Mouse (Mus musculus) myocyte (in vitro differentiated cells): Measurements from ENCODE around the gene Hipk3. TPM values are rescaled to one million over a fixed set of nuclear protein-coding genes. Genes with fewer than 3 reads are reported as not detected.

ENCODE experiments used
- H3K27me3 ChIP-seq: one replicate; pipeline ENCODE4 v1.6.1; 2011; ENCODE audit not compliant: control insufficient read depth, insufficient read depth, insufficient read length
- H3K36me3 ChIP-seq: one replicate; pipeline ENCODE4 v1.6.1; 2011; ENCODE audit not compliant: control insufficient read depth, insufficient read depth
- H3K4me2 ChIP-seq: one replicate; pipeline ENCODE4 v1.6.1; 2011; ENCODE audit warnings: low read depth, control low read depth
- H3K4me3 ChIP-seq: one replicate; pipeline ENCODE4 v1.5.1; 2011; ENCODE audit warnings: mild to moderate bottlenecking, control low read depth, moderate library complexity
- H3K79me2 ChIP-seq: one replicate; pipeline ENCODE4 v1.6.1; 2011; ENCODE audit not compliant: control insufficient read depth, insufficient read depth
- H3ac ChIP-seq: one replicate; pipeline ENCODE4 v1.6.1; 2011; ENCODE audit not compliant: control insufficient read depth, insufficient read length
- CEBPB ChIP-seq: IDR thresholded peaks from 2 replicates; pipeline ENCODE4 v1.6.1; 2011; ENCODE audit warnings: mild to moderate bottlenecking, moderate library complexity; ENCODE audit not compliant: poor library complexity, insufficient read depth, severe bottlenecking
- E2F4 ChIP-seq: IDR thresholded peaks from one replicate; pipeline ENCODE4 v1.6.1; 2011; ENCODE audit warnings: mild to moderate bottlenecking, control low read depth, moderate library complexity; ENCODE audit not compliant: insufficient read depth
- MAX ChIP-seq: IDR thresholded peaks from one replicate; pipeline ENCODE4 v1.6.1; 2011; ENCODE audit warnings: low read depth, mild to moderate bottlenecking, control low read depth
- MYOD1 ChIP-seq, 3 experiments: IDR thresholded peaks; one replicate each; pipeline ENCODE4 v1.6.1; 2011; ENCODE audit warnings: control low read depth in 2 of 3, low read depth in 2 of 3, mild to moderate bottlenecking in 2 of 3, moderate library complexity in 1 of 3; ENCODE audit not compliant: insufficient read length in 2 of 3, control insufficient read depth in 1 of 3
- MYOG ChIP-seq, 3 experiments: IDR thresholded peaks; one replicate each; pipeline ENCODE4 v1.6.1; 2011; ENCODE audit warnings: control low read depth in 2 of 3, low read depth in 2 of 3, mild to moderate bottlenecking in 2 of 3; ENCODE audit not compliant: insufficient read length in 2 of 3, control insufficient read depth in 1 of 3, insufficient read depth in 1 of 3
- POLR2A ChIP-seq: IDR thresholded peaks from one replicate; pipeline ENCODE4 v1.6.1; 2011; ENCODE audit warnings: low read depth, mild to moderate bottlenecking, control low read depth, moderate library complexity; ENCODE audit not compliant: insufficient read length
- POLR2AphosphoS2 ChIP-seq: IDR thresholded peaks from one replicate; pipeline ENCODE4 v1.6.1; 2011; ENCODE audit warnings: low read depth, control low read depth; ENCODE audit not compliant: insufficient read length
- REST ChIP-seq: IDR thresholded peaks from one replicate; pipeline ENCODE4 v1.6.1; 2011; ENCODE audit warnings: mild to moderate bottlenecking, control low read depth, moderate library complexity; ENCODE audit not compliant: insufficient read depth, insufficient read length
- SRF ChIP-seq: IDR thresholded peaks from one replicate; pipeline ENCODE4 v1.6.1; 2011; ENCODE audit warnings: low read depth; ENCODE audit not compliant: control insufficient read depth, insufficient read length
- TCF12 ChIP-seq: IDR thresholded peaks from one replicate; pipeline ENCODE4 v1.6.1; 2011; ENCODE audit warnings: mild to moderate bottlenecking, control low read depth; ENCODE audit not compliant: poor library complexity, insufficient read depth, severe bottlenecking
- TCF3 ChIP-seq: IDR thresholded peaks from one replicate; pipeline ENCODE4 v1.6.1; 2011; ENCODE audit warnings: low read depth, control low read depth; ENCODE audit not compliant: insufficient read length
- USF1 ChIP-seq: IDR thresholded peaks from one replicate; pipeline ENCODE4 v1.6.1; 2011; ENCODE audit warnings: low read depth, mild to moderate bottlenecking, control low read depth, moderate library complexity
- polyA plus RNA-seq: library from polyadenylated mRNA; unstranded; fragments of >200 nt; fragmentation: generic; extraction: Trizol; gene quantifications from one replicate; pipeline ENCODE4 v1.2.1, GENCODE M21; 2012; ENCODE audit warnings: missing spikeins

The Hipk3 gene
- polyA plus RNA-seq, 1 experiment = 14.3 TPM

GRCm38 (mm10) chr2:104479054-104479453 lies 15.2 kb downstream of the Hipk3 start:
- Histone ChIP-seq H3K4me2 (no peak overlapping the region), H3K79me2 (peaks cover 99% of the 10 kb centered on the region), H3K4me3 (no peak overlapping the region), H3ac (no peak overlapping the region), H3K36me3 (no peaks in the 10 kb centered on the region), H3K27me3 (no peaks in the 10 kb centered on the region)
- no peak for TF ChIP-seq E2F4
- no peak for TF ChIP-seq TCF12
- no peak for TF ChIP-seq TCF3
- TF ChIP-seq POLR2A = no peak
- no peak for TF ChIP-seq SRF
- TF ChIP-seq MAX = no peak
- no peak for TF ChIP-seq MYOD1 (IDR thresholded peaks at IDR 0.05; ENCODE audit: control insufficient read depth in 1 of 3, insufficient read length in 2 of 3, low read depth in 2 of 3)
- no peak for TF ChIP-seq REST
- TF ChIP-seq POLR2AphosphoS2 = no peak
- no peak for TF ChIP-seq CEBPB
- no peak for TF ChIP-seq USF1
- no peak for TF ChIP-seq MYOG (IDR thresholded peaks at IDR 0.05; ENCODE audit: control insufficient read depth in 1 of 3, insufficient read depth in 1 of 3, insufficient read length in 2 of 3, low read depth in 2 of 3)

DNA sequence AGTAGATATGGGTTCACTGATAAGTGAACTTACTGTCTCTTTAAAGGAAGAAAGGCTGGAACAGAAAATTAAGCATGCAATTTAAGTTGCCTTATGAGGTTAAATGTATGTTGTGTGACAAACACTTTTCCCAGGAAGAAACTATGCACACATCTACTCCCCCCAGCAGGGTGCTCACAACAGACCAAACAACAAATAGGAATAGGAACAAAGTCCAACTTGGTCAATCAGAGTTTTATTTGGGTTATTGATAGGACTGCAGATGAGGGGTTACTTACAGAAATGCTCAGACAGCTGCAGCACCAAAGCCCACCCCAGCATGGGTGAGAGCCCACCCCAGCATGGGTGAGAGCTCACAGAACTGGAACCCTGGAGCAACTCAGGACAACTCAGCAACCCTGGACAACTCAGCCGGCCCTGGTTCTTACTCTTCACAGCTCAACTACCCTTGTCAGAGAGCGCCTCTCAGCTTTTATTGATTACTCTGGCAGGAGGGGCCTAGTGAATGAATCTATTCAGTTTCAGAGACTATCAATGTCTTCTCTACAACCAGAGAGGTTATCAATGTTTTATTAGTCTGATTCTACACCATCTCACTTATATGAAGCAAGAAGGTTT lies 16.7 kb downstream of the Hipk3 start:
- H3K4me2 ChIP-seq = no peak overlapping the region
- H3K27me3 ChIP-seq = no peaks in the 10 kb centered on the region
- H3ac ChIP-seq = no peak overlapping the region
- TF ChIP-seq POLR2A = no peak
- TF ChIP-seq TCF3 = no peak
- no peak for TF ChIP-seq E2F4
- no peak for TF ChIP-seq POLR2AphosphoS2
- TF ChIP-seq MAX = no peak
- TF ChIP-seq CEBPB = no peak
- TF ChIP-seq USF1 = no peak
- no peak for TF ChIP-seq SRF
- no peak for TF ChIP-seq MYOG (IDR thresholded peaks at IDR 0.05; ENCODE audit: control insufficient read depth in 1 of 3, insufficient read depth in 1 of 3, insufficient read length in 2 of 3, low read depth in 2 of 3)
- TF ChIP-seq MYOD1 (IDR thresholded peaks at IDR 0.05; ENCODE audit: control insufficient read depth in 1 of 3, insufficient read length in 2 of 3, low read depth in 2 of 3) = no peak
- H3K4me3 ChIP-seq = no peak overlapping the region
- no peaks in the 10 kb centered on the region for H3K36me3 ChIP-seq
- H3K79me2 ChIP-seq = peaks cover 99% of the 10 kb centered on the region

DNA sequence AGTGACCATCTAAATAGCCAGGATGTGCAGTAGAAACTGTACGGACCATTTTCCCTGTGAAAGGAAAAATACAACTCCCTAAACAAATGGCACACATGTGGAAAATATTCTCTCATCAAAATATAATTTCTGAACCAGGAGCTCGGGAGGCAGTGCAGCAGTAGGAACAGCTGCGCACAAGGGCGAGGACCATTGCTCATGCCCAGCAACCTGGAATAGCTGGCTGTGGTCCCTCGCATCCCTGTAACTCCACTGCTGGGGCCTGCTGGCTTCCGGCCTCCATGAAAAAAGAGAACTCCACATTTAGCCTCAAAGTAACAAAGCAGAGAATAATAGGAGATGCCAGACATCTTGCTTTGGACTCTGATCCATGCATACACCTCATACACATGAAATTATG lies 22.2 kb downstream of the Hipk3 start:
- TF ChIP-seq POLR2A = no peak
- TF ChIP-seq MYOG (IDR thresholded peaks at IDR 0.05; ENCODE audit: control insufficient read depth in 1 of 3, insufficient read depth in 1 of 3, insufficient read length in 2 of 3, low read depth in 2 of 3) = peak in 1 of 3 experiments; percentile 44
- peak in 1 of 3 experiments; percentile 22 for TF ChIP-seq MYOD1 (IDR thresholded peaks at IDR 0.05; ENCODE audit: control insufficient read depth in 1 of 3, insufficient read length in 2 of 3, low read depth in 2 of 3)
- no peak for TF ChIP-seq E2F4
- no peak for TF ChIP-seq MAX
- H3ac ChIP-seq = no peak overlapping the region
- peaks cover 96% of the 10 kb centered on the region for H3K79me2 ChIP-seq
- H3K36me3 ChIP-seq = peaks cover 7% of the 10 kb centered on the region
- H3K4me3 ChIP-seq = no peak overlapping the region
- no peak overlapping the region for H3K4me2 ChIP-seq
- H3K27me3 ChIP-seq = no peaks in the 10 kb centered on the region

GRCm38 (mm10) chr2:104471161-104471560 lies 23.1 kb downstream of the Hipk3 start:
- Histone ChIP-seq H3K79me2 (peaks cover 96% of the 10 kb centered on the region), H3K4me3 (no peak overlapping the region), H3K4me2 (no peak overlapping the region), H3K36me3 (peaks cover 7% of the 10 kb centered on the region), H3ac (no peak overlapping the region), H3K27me3 (no peaks in the 10 kb centered on the region)
- TF ChIP-seq REST = no peak
- no peak for TF ChIP-seq POLR2A
- no peak for TF ChIP-seq USF1
- TF ChIP-seq MAX = no peak
- no peak for TF ChIP-seq E2F4
- TF ChIP-seq MYOG (IDR thresholded peaks at IDR 0.05; ENCODE audit: control insufficient read depth in 1 of 3, insufficient read depth in 1 of 3, insufficient read length in 2 of 3, low read depth in 2 of 3) = no peak
- no peak for TF ChIP-seq POLR2AphosphoS2
- no peak for TF ChIP-seq MYOD1 (IDR thresholded peaks at IDR 0.05; ENCODE audit: control insufficient read depth in 1 of 3, insufficient read length in 2 of 3, low read depth in 2 of 3)
- no peak for TF ChIP-seq TCF3
- TF ChIP-seq SRF = no peak
- TF ChIP-seq CEBPB = no peak
- TF ChIP-seq TCF12 = no peak

DNA sequence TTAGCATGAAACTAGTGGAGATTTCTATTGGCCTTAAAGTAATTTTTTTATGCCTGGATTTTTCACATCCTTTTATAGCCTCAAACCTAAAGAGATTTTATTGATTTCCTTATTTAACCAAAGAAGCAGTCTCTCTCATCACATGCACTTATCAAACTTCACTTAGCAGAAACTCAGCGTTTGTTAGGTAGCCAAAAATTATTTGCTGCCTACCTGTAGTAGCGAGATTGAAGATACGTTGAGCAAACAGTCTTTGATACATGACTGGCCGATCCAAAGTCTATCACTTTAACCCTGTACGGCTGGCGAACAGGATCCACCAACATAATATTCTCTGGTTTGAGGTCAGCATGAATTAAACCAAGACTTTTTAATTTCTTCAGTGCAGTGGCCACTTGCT lies 23.7 kb downstream of the Hipk3 start:
- no peak overlapping the region for H3ac ChIP-seq
- no peak overlapping the region for H3K4me2 ChIP-seq

More for the DNA sequence above, 23.7 kb downstream of the Hipk3 start:
- Histone ChIP-seq H3K4me3 (no peak overlapping the region), H3K36me3 (peaks cover 7% of the 10 kb centered on the region), H3K27me3 (no peaks in the 10 kb centered on the region), H3K79me2 (peaks cover 96% of the 10 kb centered on the region)
- TF ChIP-seq CEBPB = no peak
- no peak for TF ChIP-seq SRF
- no peak for TF ChIP-seq TCF12
- no peak for TF ChIP-seq POLR2AphosphoS2
- no peak for TF ChIP-seq TCF3
- no peak for TF ChIP-seq E2F4
- TF ChIP-seq MYOG (IDR thresholded peaks at IDR 0.05; ENCODE audit: control insufficient read depth in 1 of 3, insufficient read depth in 1 of 3, insufficient read length in 2 of 3, low read depth in 2 of 3) = no peak
- TF ChIP-seq USF1 = no peak
- no peak for TF ChIP-seq MYOD1 (IDR thresholded peaks at IDR 0.05; ENCODE audit: control insufficient read depth in 1 of 3, insufficient read length in 2 of 3, low read depth in 2 of 3)
- TF ChIP-seq MAX = no peak
- no peak for TF ChIP-seq POLR2A
- TF ChIP-seq REST = no peak
